Mouse (Mus musculus) cerebellum, adult 8-10 months (tissue): ENCODE data around the gene Trpm3.
"Not testable (repeated sequence)": the region's sequence is repeated elsewhere in the genome, so short reads cannot be mapped to it uniquely, and the experiment has no call there.

ENCODE experiments used
- DNase-seq: peaks from one replicate; pipeline ENCODE4 v3.0.0; 2022

The Trpm3 gene

DNA sequence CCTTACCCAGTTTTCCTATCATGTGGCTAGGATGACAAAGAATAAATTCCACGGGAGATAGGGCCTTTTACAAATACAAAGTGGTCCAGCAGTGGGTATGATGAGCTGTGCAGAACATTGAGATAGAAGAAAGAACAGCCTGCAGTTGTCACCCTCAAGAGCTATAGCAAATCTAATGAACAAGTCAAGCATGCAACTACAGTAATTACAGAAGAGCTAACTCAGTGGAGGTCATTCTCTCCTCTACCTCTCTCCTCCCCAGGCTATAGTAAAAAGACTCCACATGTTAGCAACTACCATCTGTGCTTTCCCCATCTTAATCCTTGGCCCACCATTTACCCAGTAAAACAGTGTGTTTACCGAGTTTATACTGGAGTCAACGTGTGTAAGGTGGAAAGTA, 629.4 kb downstream of the Trpm3 start:
- DNase-seq: no peak

DNA sequence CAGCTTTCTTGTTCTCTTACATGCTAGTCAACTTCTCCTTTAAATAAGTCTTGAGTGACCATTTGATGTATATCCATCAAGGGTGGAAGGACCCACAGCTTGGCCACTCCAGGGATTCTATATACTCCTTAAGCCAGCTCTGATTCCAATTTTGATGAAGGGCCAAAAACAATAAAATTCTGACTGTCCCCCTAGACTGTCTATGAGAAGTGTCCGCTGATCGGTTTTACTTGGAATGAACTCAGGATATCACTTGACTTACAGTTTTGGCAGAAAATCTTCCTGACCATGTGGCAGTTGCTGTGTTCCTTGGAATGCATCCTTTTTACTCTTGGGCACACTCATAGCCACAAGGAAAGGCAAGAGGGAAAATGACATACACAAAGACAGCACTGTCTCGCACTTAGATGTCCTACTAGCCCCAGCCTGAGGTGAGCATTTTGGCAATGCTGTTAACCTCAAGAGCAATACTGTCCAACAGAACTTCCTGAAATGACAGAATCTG, 636.4 kb downstream of the Trpm3 start:
- no peak for DNase-seq

DNA sequence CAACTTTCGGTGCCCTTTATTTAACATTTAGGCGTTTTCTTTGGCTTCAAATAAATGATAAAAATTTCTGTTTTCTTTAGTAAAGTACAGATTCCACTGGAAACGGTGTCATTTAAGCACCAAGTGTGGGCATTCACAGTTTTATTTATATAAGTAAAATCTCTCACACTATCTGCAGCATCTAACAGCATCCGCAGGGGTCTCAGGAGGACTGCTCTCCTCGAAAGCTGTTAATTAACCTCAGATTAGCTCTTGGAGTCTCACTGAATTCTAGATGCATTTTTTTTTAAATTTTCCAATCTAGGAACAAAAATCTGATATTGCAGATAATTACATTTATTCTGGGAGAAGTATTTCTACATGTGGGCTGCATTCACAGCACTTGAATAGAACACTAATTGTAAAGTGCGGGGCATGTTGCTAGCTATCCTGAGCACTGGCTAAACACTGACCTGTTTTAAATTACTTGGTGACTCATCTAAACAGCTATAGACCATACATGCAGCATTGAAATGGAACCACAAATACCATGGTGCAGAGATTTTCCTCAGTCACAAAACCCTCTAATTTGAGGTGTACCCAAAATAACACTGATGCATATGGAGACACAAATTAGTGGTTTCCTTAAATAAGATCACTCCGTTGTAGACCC, 641.5 kb downstream of the Trpm3 start:
- DNase-seq: no peak

DNA sequence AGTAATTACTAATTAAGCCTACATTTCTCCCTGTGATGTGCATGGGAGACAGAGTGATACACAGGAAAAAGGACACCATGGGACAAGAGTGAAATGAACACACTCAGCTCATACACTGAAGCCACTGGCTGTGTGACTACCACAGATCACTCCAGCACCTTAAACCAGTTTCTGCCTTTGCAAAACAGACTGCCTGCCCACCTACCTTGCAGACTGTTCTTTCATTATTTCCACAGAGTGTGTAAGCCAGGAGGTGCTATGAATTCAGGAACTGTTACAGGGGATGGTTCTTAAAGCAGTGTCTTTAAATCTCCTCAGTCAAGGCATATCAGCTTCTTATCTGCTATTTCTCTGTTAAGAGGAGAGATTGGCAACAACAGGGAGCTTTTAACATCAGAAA, 642.7 kb downstream of the Trpm3 start:
- DNase-seq: no peak

DNA sequence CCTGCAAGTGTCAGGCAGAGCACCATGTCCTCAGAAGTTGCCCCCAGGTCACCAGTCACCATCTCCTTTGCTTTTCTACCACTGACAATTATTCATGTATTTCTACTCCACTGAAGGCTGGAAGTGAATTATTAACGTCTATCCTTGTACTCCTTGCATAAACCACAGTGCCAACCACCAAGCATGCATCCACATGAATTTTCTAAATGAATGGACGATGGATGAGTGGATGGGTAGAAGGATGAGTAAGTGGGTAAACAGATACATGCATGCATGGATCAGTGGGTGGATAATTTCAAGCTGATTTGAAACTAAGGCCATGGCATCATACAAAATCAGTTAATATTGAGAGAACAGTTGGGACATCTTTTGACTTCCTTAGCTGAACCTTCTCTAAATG, 644.9 kb downstream of the Trpm3 start:
- no peak for DNase-seq

DNA sequence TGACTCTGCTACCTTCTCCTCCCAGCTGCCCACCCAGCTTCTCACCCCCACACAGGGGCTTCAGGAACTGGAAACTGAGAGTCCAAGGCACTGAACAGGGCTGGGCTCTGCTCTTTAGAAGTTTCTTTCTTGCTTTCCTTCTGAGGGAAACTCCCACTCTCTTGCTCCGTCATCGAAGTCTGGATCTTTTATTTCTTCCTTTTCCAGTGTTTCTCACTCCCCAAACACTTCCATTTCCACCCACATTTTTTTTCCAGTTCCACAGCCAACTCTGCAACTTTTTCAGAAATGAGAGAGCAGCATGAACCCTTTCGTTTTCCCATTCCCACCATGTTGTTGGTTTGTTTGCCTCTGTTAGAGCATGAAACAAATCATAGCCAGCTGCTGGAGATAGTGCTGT, 650.9 kb downstream of the Trpm3 start:
- DNase-seq: no peak

DNA sequence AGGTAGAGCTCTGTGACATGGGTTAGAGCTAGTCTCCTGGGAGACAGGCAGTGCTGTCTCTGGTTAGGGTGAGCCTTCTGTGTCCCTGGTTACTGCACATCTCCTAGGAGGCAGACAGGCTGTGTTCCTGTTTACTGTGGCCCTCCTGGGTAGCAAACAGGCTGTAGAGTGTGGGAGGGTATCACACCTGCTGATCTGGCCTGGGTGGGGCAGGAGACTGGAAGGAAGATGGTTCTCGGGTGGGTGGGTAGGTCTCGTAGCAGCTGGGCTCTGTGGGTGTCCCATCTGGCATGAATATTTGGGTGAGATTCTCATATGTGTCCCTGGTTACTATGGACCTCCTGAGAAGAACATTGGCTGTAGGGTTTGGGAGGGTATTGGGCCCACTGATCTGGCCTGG, 658.1 kb downstream of the Trpm3 start:
- DNase-seq: no peak

DNA sequence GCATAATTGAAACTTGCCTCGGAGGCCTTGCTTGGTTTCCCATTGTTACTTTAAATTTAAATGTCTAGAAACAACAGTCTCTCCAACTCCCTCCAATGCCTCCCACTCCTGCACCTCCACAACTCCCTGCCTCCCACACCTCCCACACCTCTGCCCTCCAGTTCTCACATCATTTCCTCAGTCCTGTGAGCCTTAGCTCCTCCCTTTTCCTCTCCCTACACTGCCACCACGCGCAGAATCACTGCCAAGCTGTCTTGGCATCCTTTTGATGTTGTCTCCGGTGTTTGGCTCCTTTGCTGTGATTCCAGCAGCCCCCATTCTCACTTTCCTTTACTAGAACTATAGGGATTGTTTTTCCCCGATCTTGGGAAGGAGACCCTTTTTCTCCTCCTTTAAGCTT, 661.6 kb downstream of the Trpm3 start:
- peak; percentile 35 for DNase-seq

DNA sequence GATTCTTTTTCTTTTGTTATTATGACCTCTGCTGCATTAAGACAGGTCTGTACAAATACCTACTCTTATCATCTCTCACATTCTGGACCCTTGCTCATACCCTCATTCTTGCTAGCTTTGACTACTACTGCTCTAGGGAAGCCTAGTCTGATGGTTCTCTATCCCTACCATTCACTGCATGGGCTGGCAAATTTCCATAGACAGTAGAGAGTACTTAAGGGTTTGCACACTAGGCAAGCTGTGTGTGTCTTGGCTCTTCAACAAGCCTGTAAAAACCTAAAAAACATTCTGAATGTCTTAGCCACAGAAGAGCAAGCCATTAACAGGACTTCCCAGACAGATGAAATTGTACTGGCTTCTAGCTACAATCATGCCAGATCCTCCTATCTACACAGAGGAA, 664.5 kb downstream of the Trpm3 start:
- no peak for DNase-seq

DNA sequence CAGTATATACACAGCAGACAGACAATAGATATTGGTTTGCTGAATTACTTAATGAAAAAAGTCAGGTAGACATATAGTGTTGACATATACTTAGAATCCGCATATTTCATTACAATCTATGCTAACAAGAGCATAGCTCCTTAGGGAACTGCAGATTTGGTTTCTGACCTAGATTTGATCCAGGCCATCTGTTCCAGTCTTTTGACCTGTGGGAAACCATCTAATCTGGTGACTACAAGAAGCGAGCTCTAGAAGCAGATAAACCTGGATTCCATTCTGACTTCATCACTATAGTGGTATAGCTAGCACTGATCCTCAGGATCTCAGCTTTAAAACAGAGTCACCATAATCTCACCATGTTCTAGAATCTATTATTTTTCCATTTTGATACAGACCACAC, 665.5 kb downstream of the Trpm3 start:
- DNase-seq: peak; percentile 73

DNA sequence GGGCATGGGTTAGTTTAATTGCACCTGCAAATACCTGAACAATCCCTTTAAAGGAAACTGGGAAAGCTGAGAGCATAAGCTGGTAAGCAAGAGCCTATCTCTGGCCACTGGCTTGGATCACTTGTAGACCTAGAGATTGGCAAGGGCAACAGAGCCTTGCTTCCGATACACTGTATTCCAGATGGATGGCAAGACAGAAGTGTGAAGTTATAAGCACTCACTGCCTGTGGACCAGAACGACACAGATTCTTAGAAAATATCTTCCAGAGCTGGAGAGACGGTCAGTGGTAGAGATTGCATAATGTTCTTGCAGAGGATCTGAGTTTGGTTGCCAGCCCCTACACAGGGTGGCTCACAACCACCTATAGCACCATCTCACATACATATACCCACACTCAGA, 671.4 kb downstream of the Trpm3 start:
- DNase-seq: no peak

DNA sequence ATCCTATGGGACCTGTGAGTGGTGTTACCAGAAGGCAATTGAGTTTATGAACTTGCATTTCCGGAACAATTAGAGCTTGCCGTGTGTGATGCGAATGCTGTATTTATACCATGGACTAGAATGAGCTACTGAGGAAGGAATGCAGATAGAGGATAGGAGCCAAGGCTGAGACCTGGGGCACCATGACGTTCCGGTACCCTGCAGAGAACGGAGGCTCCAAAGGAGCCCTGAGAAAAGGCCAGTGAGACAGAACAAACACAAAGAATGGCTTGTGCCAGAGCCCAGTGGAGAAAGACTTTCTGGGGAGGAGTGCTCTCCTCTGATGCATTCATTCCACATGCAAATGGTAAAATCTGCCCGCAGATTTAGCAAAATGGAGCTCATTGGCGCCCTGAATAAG, 682.9 kb downstream of the Trpm3 start:
- DNase-seq: no peak

DNA sequence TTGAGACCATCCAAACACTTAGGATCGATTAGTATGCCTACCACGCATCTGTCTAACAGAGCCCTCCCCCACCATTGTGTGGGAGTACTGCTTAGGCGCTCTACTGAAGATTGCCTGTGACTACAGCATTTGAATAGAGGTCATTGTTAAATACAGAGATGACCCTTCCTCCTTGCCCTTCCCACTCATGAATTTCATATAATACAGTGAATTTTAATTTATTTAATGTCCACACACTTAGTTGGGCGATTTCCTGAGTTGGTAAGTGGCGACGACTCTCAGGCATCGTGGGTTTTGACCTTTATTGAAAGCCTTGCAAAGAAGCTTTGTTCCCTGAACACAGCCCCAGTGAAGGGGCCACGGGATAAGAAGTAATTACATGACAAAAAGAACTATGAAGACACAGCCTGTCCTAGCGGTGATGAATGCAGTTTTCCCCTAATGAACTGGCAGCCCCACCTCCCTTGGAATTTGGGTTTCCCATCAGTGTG, 684.7 kb downstream of the Trpm3 start:
- DNase-seq: no peak

DNA sequence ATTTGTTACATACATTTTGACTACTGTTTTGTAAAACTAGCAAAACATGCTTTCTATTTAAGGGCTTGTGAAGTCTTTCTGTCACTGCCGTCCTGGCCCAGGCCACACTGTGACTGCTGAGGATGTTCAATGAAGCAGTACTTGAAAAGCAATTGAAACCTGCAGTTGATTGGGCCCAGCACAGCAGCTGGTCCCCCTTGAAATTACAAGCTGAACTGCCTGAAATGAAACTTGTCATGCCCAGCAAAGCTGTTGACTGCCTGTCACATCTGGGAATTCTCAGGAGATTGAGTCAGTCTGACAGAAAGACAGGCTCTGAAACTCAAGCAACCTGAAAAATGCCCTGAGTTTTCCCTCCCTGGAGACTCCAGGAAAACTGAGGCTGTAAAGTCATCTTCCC, 687.0 kb downstream of the Trpm3 start:
- no peak for DNase-seq

DNA sequence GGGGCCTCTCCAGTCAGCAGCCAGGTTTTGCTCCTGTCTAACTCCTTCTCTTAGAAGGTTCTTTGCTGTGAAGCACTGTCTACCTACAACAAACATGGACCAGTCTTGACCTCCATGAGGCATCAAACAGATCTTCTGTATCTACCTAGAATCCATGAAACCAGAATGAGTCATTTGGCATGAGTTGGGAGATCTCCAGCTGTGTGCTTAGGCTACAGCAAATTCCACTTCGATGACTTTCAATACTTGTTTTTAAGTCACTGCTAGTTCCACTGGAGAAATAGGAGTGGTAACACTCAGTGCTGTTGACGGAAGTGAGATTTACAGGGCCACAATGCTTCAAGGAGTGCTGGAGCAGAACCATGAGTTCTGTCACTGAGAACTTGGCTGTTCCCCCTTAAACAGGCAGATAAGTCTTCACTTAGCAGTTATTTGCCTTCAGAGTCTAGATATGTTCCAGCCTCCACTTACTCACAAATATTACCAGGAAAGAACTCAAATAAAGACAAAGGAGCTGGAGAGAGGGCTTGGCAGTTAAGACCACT, 689.4 kb downstream of the Trpm3 start:
- no peak for DNase-seq

DNA sequence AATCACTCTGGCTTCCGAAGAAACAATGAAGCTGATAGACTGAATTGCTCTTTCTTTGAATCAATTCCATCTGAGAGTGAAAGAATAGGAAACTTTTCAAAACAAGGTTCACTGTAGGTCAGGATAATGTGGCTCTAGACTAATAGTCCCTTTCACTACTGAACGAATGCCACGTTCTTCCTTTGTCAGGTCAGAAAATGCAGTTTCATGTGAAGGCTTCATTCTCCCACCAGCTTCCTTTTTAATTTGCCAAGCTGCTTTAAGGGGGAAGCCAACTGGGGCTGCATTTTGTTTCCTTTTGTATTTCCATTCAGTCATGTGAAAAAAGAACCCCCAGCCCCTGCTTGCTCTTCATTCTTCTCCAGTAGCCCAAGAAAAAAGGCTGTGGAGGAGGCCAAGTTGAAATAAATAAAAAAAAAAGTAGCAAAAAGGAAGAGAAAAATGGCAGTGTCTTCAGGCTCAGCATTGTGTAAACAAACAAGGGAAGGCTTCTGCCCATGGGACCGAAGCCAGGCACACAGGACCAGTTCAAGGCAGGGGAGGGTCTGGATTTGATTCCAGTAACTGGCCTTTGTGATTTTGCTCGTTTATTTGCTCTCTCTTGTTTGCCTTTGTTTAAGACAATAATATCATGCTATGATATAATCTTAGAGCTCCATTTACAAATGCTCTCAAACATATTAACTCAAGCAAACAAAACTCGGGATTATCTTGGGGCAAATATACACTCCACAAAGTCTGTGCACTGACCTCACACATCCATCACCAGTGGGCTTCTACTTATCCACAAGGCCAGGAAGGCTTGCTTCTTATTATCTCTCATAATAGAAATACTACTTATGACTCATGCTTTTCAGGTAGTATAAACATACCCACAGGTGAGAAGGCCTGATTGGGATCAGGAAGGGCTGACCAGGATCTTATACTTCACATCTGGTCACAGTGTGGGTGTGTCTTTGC, 702.5 kb downstream of the Trpm3 start:
- DNase-seq: no peak

DNA sequence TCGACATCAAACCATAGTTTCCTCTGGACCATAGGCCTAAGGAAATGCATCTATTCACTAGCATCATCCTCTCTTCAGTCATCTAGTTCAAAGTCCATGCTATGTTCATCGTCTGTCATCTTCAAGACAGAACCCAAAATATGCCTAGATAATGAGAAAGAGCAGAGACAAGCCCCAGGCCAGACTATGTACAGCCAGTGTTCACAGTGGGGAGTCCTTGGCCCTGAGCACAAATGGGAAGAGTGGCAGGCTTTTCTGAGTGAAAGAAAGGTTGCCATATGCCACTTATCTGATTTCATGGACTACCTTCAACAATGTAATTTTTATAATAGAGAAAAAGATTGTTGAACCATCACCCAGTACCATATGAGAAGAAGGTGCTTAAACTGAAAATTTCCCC, 703.9 kb downstream of the Trpm3 start:
- DNase-seq: peak; percentile 73

DNA sequence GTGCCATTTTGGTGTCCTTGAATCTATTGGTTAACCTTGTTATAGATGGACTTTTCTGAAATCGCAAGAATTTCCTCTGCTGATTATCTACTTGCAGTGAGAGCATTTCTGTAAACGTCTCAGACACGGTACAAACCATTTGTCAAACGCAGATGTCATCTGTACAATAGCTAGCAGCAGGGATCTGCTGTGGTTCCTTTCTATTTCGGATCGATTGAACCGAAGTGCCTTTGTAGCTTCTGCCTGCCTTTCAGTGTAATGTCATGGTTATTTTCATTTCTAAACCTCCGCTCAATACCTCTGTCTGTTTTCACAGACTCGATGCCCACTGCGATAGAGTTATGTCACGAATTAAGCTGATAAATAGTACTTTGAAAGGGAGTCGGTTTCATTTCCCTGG, 708.9 kb downstream of the Trpm3 start:
- no peak for DNase-seq

DNA sequence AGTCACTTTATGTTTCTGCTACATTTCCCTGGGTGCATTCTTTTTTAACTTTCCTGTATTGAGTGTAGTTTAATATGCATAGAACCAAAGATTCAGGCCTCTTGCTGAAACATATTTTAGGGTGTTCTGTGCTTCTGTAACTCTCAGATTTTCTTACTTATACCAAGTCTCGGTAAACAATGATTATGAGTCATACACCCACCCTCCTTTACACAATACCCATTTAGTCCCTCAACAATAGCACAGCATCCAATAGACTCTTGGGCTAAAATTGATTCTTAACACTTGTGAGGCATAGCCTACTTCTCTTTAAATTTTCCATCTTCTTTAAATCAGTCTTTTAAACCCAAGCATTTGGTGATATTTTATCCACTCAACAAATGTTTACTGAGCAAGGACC, 709.4 kb downstream of the Trpm3 start:
- DNase-seq: no peak

DNA sequence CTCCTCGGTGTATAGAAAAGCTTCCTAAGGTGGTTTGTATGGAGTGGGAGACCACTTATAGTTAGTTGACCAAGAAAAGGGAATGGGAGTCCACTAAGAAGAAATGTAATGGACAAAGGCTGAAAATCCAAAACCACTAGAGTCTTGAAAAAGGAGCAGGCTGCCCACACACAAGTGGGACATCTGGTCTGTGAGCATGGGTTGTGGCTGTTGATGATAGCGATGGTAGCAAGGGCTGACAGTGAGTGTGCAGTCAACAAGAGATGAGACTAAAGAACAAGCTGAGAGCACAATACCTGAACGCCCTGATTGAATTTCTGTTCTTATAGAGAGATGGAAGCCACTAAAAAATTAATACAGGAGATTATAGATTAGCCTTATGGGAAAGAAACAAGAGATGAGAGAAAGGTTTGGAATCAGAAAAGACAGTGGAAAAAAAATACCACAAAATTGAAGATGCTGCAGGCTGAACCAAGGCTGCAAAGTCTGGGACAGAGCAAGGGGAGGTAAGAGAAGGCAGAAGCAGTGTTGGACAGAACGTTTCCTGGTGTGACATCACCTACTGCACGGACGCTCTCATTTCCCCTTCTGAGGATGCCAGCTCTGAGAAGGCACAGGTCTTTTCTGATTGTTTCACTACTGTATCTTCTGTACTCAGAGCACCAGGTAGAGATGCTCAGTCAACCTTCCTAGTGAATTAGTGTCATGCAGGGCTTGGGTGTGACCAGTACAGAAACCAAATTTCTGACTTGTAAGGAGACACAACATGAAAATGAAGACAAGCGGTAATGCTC, 710.1 kb downstream of the Trpm3 start:
- no peak for DNase-seq

DNA sequence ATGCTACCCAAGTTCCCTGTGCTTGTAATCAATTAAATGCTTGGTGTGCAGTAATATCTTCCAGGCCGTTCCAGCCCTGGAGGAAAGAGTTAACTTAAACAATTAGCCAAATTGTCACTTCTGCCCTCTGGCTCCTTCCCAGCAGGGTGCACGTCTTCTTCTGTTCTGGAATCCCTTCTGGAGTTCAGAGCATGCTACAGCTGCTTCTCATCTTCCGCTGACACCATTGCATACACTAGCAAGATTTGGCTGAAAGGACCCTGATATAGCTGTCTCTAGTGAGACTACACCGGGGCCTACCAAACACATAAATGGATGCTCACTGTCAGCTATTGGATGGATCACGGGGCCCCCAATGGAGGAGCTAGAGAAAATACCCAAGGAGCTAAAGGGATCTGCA, 712.6 kb downstream of the Trpm3 start:
- DNase-seq: not testable (repeated sequence)

DNA sequence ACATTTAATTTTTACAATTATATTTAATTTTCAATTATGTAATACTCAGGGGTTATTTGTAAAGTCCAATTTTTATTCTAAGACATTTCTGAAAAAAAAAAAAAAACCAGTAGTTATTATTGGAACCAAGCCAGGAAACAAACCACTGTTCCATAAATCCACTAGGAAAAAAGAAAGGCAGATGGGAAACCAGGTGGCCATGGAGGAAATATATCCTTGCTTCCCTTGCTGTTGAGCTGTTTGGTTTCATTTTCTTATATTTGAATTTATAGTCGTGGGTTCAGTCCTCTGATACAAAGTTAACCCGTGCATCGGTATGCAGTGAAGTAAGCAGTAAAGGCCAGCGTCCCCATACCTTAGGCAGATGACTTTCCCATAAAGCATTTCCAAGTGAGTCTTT, 720.8 kb downstream of the Trpm3 start:
- DNase-seq: peak; percentile 39

DNA sequence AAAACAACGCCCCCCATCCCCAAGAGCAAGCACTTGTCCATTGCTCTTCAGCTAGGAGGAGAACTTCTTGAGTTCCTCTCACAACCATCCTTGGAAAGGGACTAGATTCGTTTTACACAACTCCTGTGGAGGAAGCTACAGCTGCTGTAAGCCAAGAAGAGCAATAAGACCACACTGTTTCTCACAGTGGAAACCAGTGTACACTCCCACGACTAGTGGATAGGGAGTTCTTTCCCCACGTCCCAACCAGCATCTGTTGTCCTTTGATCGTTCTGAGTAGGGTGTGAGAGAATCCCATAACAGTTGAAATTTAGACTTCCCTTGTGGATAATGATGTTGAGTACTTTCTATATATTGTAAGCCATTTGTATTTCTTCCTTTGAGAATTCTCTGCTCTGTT, 728.6 kb downstream of the Trpm3 start:
- DNase-seq: no peak
